Mouse (Mus musculus) thymus, postnatal 4 days (tissue): ENCODE results near the gene Slc15a5.

Source experiments
- DNase-seq: peaks from one replicate; pipeline ENCODE4 v3.0.0; 2021

Slc15a5 gene

DNA sequence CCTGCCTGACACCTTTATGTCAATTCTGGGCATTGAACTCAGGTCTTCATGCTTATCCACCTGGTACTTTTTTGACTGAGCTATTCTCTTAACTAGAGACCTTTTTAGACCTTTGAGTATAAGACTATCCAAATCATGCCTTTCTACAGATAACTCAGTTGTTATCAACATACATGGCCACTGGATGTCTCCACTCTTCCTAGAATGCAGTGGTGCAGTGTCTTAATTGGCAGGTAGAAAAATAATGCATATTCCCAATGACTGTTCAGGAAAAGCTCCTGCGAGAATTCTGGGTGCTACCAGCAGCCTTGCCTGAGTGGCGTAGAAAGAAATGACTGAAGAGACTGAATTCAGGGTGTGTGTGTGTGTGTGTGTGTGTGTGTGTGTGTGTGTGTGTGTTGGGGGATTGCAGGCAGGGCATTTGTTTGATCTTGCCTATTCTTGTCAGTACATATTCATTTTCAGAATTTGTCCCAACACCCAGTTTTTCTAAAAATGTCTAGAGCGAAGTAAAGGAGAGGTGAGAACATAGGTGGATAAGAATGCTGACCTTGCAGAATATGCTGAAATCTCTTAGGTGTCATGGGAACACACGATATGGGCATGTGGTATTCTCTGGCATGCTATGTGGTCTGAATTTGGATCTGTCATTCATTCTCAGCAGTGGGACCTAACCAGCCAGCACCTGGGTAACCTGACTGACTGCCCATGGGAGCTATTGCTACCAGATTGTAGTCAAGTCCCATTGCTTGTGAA, 119.5 kb downstream of the Slc15a5 start:
- no peak for DNase-seq

DNA sequence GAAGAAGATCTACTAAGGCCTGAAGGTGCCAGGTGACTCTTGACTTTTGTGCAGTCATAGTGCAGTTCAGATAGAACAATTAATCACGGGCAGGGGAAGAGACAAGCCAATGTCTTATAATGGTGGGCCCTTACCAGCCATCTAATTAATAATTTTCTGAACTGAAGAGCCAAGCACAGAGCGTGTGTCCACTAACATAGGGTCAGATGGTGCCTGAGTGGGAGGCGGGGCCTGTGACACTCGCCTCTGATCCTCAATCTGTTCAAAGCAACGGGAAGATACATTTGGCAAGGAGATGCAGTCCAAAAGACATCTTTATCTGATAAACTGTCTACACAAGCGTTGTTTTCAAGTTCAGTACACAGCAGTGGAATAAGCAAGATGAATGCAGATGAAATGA, 122.1 kb downstream of the Slc15a5 start:
- DNase-seq, result no peak

DNA sequence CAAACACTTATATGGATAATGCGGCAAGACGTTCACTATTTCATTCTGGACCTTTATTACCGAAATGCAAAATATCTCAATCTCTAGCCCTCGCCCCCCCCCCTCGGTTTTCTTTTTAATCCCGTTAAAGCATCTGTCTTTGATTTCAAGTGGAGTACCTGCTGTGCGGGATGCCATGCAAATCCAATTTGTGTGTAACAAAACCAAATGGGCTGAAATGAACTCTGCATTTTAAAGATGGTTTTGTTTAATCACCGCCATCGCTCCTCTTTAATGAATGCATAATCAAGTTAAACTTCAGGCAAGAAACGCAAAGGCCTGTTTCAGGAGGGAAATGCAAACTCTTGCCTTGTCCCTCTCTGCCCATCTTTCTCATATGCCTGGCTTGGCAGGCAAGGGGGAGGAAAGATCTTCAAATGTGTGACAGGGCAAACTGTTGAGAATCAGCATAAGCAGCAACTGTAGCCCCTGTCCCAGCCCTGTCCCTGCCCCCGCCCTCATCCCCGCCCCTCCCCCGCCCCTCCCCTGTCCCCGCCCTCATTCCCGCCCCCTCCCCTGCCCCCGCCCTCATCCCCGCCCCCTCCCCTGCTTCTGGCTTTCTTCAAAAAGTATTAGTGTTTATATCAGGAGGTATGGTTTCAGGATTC, 122.8 kb downstream of the Slc15a5 start:
- DNase-seq, result no peak

DNA sequence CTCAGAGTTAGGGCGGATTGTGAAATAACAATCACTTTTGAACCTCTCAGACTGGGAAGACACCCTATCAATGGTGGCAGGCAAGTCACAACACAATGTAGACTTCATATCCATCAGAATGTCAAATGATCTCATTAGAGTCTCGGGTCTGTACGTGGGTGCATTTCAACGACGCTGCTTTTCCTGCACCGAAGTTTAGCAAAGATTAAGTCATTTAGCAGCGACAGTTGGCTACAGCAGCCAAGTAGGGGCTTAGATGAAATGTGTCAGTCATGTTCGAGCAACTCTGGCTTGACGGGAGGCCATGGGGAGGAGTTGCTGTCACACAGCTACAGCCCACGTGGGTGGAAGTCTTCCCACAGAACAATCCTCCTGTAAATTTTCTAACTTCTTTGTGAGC, 133.2 kb downstream of the Slc15a5 start:
- no peak for DNase-seq

DNA sequence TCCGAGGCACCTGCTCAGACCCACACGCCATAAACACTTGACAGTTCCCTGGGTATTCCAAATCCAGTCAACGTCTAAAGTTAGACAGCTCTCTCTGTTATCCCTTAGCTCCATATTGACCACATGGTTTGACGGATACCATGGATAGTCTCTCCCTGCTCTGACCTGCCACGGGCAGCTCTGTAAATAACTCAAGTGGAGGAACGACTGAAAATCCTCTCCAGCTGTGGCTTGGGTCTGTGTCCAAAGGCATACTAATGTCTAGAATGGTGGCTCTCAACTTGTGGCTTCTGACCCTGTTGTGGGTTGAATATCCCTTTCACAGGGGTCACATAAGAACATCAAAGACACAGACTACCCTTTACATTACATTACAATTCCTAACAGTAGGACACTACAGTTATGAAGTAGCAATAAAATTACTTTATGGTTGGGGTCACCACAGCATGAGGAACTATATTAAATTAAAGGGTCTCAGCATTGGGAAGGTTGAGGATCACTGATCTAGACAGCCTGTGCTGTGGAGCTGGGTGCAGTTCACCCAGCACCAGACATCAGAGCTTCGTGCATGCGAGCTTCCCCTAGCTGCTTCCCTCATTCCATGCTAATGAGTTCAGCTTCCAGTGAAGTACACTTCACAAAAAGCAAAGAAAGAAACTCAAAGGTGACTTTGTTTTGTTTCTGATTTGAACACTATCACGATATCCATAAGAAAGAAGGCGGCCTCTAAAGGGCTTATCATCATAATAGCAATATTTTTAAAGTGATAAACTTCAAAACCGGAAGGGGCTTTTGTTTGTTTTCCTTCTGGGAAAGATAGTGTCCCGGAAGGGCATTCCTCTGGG, 139.1 kb downstream of the Slc15a5 start:
- no peak for DNase-seq

DNA sequence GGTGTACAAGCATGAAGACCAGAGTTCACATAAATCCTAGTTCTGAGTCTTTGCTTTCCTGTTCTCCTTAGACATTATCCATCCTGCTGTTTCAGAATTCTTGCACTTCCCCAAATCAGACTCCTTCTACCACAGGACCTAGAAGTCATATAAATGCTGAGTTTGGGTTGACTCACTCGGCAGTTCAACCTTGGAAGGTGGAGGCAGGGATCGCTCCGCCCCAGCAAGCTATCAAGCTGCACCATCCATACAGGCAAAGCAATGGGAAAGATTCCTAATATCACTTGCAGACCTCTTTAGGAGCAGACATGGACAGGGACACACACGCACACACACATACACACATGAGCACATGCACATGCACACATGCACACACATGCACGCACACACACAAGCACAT, 142.2 kb downstream of the Slc15a5 start:
- DNase-seq, result no peak

DNA sequence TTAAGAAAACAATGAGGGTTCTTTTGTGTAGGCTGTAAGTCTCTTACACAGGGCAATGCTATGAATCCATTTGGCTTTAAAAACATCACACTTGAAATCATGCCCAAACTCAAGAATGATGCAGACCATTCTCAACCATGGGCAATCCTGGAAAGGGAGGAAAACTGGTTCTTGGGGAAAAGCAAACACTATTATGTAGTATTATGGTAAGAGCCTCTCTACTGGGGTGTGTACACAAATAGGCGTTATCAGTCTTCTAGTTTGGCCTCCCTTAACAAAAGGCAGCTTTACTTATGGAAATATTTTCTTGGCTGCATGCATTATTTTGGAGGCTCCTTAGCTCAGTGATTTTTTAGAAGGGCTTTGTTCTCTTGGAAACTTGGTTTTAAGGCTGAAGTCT, 143.4 kb downstream of the Slc15a5 start:
- no peak for DNase-seq

DNA sequence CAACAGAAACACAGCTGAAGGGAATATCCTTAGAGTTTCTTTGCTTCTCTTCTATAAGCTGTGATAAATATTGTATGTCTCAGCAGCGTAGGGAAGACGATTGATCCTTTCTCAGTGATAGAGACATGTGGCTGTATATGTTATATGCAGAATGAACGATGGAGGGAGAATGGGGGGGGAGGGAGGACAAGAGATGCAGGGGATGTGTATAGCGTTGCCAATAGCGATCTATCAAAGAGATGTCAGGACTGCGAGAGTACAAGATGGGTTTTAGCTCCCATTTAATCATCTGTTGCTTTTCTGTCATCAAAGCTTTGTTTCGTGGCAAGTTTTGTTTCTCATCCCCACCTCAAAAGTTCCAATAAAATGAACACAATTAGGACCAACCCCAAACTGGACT, 143.9 kb downstream of the Slc15a5 start:
- DNase-seq, result no peak

DNA sequence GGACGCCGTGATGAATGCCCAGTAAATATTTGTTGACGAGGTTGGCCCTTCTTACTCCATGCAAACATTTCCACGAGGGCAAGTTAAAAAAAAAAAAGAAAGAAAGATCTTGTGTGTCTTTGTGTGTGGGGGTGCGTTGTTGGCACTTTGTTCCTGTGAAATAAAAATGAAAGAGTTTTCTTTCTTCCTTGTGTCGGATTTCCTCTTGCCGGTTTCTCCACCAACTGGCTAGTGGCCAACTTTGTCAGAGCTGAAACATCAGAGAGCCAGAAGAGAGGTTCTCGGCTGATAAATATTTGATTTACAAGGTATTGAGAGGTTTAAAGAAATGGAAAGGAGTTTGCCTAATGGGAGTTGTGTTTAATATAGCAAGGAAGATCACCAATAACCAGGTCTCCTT, 144.4 kb downstream of the Slc15a5 start:
- DNase-seq, result no peak

DNA sequence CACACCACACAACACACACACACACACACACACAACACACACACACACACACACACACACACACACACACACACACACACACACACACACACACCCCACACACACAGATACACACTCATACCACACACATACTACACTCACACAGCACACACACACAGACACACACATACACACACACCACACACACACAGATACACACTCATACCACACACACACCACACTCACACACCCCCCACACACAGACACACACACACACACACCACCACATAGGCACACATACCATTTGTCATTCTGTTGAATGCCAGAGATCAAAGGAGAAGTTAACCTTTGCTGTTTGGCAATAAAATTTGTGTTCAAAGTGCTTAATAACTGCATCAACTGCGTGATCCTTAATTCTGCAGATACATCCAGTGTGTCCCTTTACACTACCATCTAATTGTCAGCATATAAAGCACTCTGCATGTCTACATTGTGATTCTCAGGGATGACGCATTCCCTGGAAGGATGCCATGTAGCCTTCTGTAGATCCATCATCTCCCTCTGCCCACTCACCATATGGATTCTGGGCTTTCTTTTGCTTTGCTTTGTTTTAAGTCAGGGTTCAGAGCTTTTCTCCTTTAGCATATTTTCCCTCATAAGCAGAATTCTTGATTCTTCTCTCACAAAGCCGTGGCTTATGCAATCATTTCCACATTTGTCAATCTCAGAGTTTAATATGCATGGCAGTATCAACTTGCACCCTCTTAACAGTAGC, 145.0 kb downstream of the Slc15a5 start:
- no peak for DNase-seq
